Mouse (Mus musculus): Measurements from ENCODE around the gene Tsen54. TPM values are rescaled to one million over a fixed set of nuclear protein-coding genes. Genes with fewer than 3 reads are reported as not detected.

The Tsen54 gene
- 24.2 and 25.9 TPM in 2 replicates for polyA plus RNA-seq (2015; fragmentation: Nextera tagmentation; extraction: Ambion mirVana)

GRCm38 (mm10) chr11:115814605-115815450 is at the start of gene Tsen54:
Gene Tsen54, plus strand, starts transcription at chr11:115814724.
- H3K27me3 ChIP-seq = no peaks in the 10 kb centered on the region
- H3K36me3 ChIP-seq = peaks cover 8% of the 10 kb centered on the region; the same call in 1 of the 2 replicates
- no peaks in the 10 kb centered on the region for H3K9me3 ChIP-seq
- peak; percentile 68 for ATAC-seq (replicated peaks)
- peak within 1 kb of the TSS; percentile 74 for H3K27ac ChIP-seq (replicated peaks)
- H3K4me1 ChIP-seq = peaks cover 54% of the 10 kb centered on the region
- peak within 1 kb of the TSS; percentile 94 for H3K9ac ChIP-seq (replicated peaks)
- H3K4me3 ChIP-seq = peak within 1 kb of the TSS; percentile 96
- H3K4me2 ChIP-seq (replicated peaks) = peak within 1 kb of the TSS; percentile 90
- WGBS = under 1% methylated on average over 82 of the region's 84 CpGs

GRCm38 (mm10) chr11:115765103-115765606 is 49.4 kb upstream of the Tsen54 start, which contains the start of gene Tmem94:
Gene Tmem94, plus strand, starts transcription at chr11:115765433.
- no peaks in the 10 kb centered on the region for H3K36me3 ChIP-seq
- WGBS = under 1% methylated on average over 32 of the region's 32 CpGs
- no peaks in the 10 kb centered on the region for H3K27me3 ChIP-seq
- H3K4me3 ChIP-seq = peak within 1 kb of the TSS; percentile 74
- H3K9me3 ChIP-seq = no peaks in the 10 kb centered on the region
- peak; percentile 97 for ATAC-seq (replicated peaks)
- peak within 1 kb of the TSS; percentile 55 for H3K4me2 ChIP-seq (replicated peaks)
- H3K9ac ChIP-seq (replicated peaks) = peak within 1 kb of the TSS; percentile 83
- H3K4me1 ChIP-seq = peaks cover 37% of the 10 kb centered on the region
- H3K27ac ChIP-seq (replicated peaks) = peak within 1 kb of the TSS; percentile 91

DNA sequence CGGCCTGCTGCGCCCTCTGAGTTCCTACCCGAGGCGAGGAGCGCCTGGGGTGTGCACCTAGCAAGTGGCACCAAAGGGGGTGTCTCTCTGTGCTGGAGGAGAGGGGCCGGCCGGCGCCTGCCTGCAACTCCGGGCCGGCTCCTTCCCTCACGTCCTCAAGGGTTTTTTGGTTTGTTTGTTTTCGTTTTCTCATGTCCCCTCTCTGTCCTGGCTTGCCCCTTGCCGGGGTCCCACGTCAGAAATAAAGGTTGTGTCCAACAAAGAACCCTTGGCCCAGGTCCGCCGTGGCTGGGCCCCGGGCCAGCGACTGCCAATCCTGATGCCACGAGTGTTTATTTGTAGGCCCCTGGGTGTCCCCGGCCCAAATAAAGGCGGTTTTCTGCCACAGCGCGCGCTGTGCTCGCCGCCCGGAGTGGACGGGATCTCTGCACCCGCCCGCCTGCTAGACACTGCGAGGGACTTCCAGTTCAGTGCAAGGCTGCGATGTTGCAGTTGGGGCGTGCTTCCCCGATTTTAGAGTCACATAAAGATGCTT is 48.9 kb upstream of the Tsen54 start:
- no peaks in the 10 kb centered on the region for H3K27me3 ChIP-seq
- peak overlapping the region; percentile 83 for H3K9ac ChIP-seq (replicated peaks)
- no peaks in the 10 kb centered on the region for H3K36me3 ChIP-seq
- peak overlapping the region; percentile 45 for H3K4me2 ChIP-seq (replicated peaks)
- H3K9me3 ChIP-seq = no peaks in the 10 kb centered on the region
- H3K4me1 ChIP-seq = peaks cover 37% of the 10 kb centered on the region
- H3K27ac ChIP-seq (replicated peaks) = peak overlapping the region; percentile 91
- WGBS = under 1% methylated on average over 33 of the region's 34 CpGs
- peak; percentile 86 for ATAC-seq (replicated peaks)
- H3K4me3 ChIP-seq = peak overlapping the region; percentile 74

GRCm38 (mm10) chr11:115766356-115766943 is 48.1 kb upstream of the Tsen54 start:
- H3K9me3 ChIP-seq = no peaks in the 10 kb centered on the region
- 34% methylated on average over 13 of the region's 13 CpGs for WGBS
- peak overlapping the region; percentile 45 for H3K4me2 ChIP-seq (replicated peaks)
- H3K27ac ChIP-seq (replicated peaks) = peak overlapping the region; percentile 91
- H3K9ac ChIP-seq (replicated peaks) = peak overlapping the region; percentile 83
- no peak for ATAC-seq (replicated peaks)
- peak overlapping the region; percentile 74 for H3K4me3 ChIP-seq
- no peaks in the 10 kb centered on the region for H3K36me3 ChIP-seq
- H3K4me1 ChIP-seq = peaks cover 37% of the 10 kb centered on the region
- H3K27me3 ChIP-seq = no peaks in the 10 kb centered on the region

- H3K9me3 ChIP-seq = no peaks in the 10 kb centered on the region
- H3K4me2 ChIP-seq (replicated peaks) = peak overlapping the region; percentile 45; the same call in 1 of the 2 replicates
- no peak overlapping the region for H3K27ac ChIP-seq (replicated peaks)
- ATAC-seq (replicated peaks) = no peak
- peaks cover 37% of the 10 kb centered on the region for H3K4me1 ChIP-seq
- 87% methylated on average over 8 of the region's 8 CpGs for WGBS
- H3K4me3 ChIP-seq = no peak overlapping the region
- no peaks in the 10 kb centered on the region for H3K36me3 ChIP-seq
- no peak overlapping the region for H3K9ac ChIP-seq (replicated peaks)
- H3K27me3 ChIP-seq = no peaks in the 10 kb centered on the region
These were observed 47.5 kb upstream of the Tsen54 start for GRCm38 (mm10) chr11:115766981-115767380.

GRCm38 (mm10) chr11:115768896-115769295 is 45.6 kb upstream of the Tsen54 start:
- peak overlapping the region; percentile 38; the same call in 1 of the 2 replicates for H3K27ac ChIP-seq (replicated peaks)
- no peaks in the 10 kb centered on the region for H3K27me3 ChIP-seq
- no peaks in the 10 kb centered on the region for H3K9me3 ChIP-seq
- H3K9ac ChIP-seq (replicated peaks) = no peak overlapping the region
- 92% methylated on average over 3 of the region's 3 CpGs for WGBS
- no peak overlapping the region for H3K4me3 ChIP-seq
- H3K4me2 ChIP-seq (replicated peaks) = no peak overlapping the region
- H3K4me1 ChIP-seq = peaks cover 37% of the 10 kb centered on the region
- ATAC-seq (replicated peaks) = no peak
- no peaks in the 10 kb centered on the region for H3K36me3 ChIP-seq

- H3K9me3 ChIP-seq = no peaks in the 10 kb centered on the region
- WGBS = 77% methylated on average over 4 of the region's 4 CpGs
These were observed 39.9 kb upstream of the Tsen54 start for GRCm38 (mm10) chr11:115774653-115775052.

GRCm38 (mm10) chr11:115775821-115776665 is 38.5 kb upstream of the Tsen54 start:
- Histone ChIP-seq H3K4me3 (no peak overlapping the region), H3K36me3 (no peaks in the 10 kb centered on the region), H3K4me1 (peaks cover 41% of the 10 kb centered on the region), H3K9me3 (no peaks in the 10 kb centered on the region), H3K9ac (replicated peaks) (no peak overlapping the region), H3K27me3 (no peaks in the 10 kb centered on the region), H3K27ac (replicated peaks) (no peak overlapping the region), H3K4me2 (replicated peaks) (no peak overlapping the region)
- WGBS = 33% methylated on average over 18 of the region's 18 CpGs
- ATAC-seq (replicated peaks) = no peak

More at GRCm38 (mm10) chr11:115774653-115775052, 39.9 kb upstream of the Tsen54 start:
- no peak overlapping the region for H3K9ac ChIP-seq (replicated peaks)
- H3K27me3 ChIP-seq = no peaks in the 10 kb centered on the region
- H3K4me2 ChIP-seq (replicated peaks) = no peak overlapping the region
- H3K36me3 ChIP-seq = no peaks in the 10 kb centered on the region
- no peak overlapping the region for H3K27ac ChIP-seq (replicated peaks)
- no peak overlapping the region for H3K4me3 ChIP-seq
- peaks cover 28% of the 10 kb centered on the region for H3K4me1 ChIP-seq
- no peak for ATAC-seq (replicated peaks)

GRCm38 (mm10) chr11:115776954-115777353 is 37.6 kb upstream of the Tsen54 start:
- ATAC-seq (replicated peaks) = no peak
- H3K4me3 ChIP-seq = no peak overlapping the region
- no peak overlapping the region for H3K9ac ChIP-seq (replicated peaks)
- no peaks in the 10 kb centered on the region for H3K27me3 ChIP-seq
- no peaks in the 10 kb centered on the region for H3K36me3 ChIP-seq
- no peak overlapping the region for H3K27ac ChIP-seq (replicated peaks)
- H3K4me2 ChIP-seq (replicated peaks) = no peak overlapping the region
- 50% methylated on average over 9 of the region's 9 CpGs for WGBS
- H3K4me1 ChIP-seq = peaks cover 48% of the 10 kb centered on the region
- no peaks in the 10 kb centered on the region for H3K9me3 ChIP-seq

- Histone ChIP-seq H3K36me3 (no peaks in the 10 kb centered on the region), H3K9me3 (no peaks in the 10 kb centered on the region), H3K4me2 (replicated peaks) (no peak overlapping the region), H3K27me3 (no peaks in the 10 kb centered on the region), H3K9ac (replicated peaks) (no peak overlapping the region), H3K4me3 (no peak overlapping the region), H3K4me1 (peaks cover 48% of the 10 kb centered on the region), H3K27ac (replicated peaks) (no peak overlapping the region)
- 79% methylated on average over 17 of the region's 17 CpGs for WGBS
- no peak for ATAC-seq (replicated peaks)
These were observed 36.8 kb upstream of the Tsen54 start for GRCm38 (mm10) chr11:115777487-115778335.

All from forebrain, embryonic 15.5 days (tissue).